Mouse (Mus musculus) retina, adult 2 months (tissue): ENCODE results near the gene Abl2.

Experiments
- DNase-seq: peaks from one replicate; pipeline ENCODE4 v3.0.0-alpha.2; 2012; ENCODE audit warnings: low read depth, low spot score

Gene Abl2

DNA sequence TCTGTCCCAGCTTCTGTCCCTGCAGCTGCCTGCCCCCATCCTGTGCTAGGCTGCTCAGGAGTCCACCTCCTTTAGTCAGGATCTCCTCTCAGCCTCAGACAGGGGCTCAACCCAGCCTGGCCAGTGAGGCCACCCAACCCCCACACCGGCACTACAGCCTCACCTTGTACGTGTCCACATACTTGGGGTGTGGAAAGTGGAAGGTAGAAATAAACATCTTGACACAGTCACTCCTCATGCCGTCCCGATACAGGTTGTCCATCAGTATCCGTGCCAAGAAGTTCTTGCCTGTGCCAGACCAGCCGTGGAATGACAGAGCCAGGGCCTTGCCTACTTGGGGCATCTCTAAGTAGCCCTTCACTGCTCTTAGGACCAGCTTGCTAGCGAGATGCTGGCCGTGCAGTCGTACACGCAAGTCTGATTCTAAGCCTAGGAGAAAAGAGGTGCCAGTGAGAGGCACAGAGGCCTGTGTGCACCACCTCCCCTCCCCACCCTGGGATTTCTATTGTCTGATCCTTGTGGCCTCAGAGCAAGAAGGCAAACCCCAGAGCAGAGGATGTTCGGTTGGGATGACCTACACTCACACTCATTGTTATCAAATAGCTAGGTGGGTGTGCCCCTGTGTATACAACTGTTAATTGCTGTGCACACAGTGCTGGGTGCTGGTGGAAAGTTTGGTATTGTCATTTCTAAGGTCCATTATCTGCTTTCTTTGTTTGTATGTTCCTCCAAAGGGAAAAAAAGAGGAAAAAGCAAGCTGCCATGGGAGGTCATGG, 110.8 kb downstream of the Abl2 start:
- no peak for DNase-seq

GRCm38 (mm10) chr1:156671921-156672320, 113.3 kb downstream of the Abl2 start:
- no peak for DNase-seq

GRCm38 (mm10) chr1:156672720-156673475, 114.3 kb downstream of the Abl2 start:
- no peak for DNase-seq

GRCm38 (mm10) chr1:156673476-156674194, 115.0 kb downstream of the Abl2 start:
- DNase-seq: no peak

- DNase-seq: no peak
These were observed 115.8 kb downstream of the Abl2 start, which contains the start of gene Tor3a for GRCm38 (mm10) chr1:156674195-156675000. TSS of gene Tor3a (minus strand) at chr1:156674356.

GRCm38 (mm10) chr1:156676171-156676570, 117.6 kb downstream of the Abl2 start:
- no peak for DNase-seq

- DNase-seq: no peak
These were observed 118.0 kb downstream of the Abl2 start for GRCm38 (mm10) chr1:156676596-156676995.

DNA sequence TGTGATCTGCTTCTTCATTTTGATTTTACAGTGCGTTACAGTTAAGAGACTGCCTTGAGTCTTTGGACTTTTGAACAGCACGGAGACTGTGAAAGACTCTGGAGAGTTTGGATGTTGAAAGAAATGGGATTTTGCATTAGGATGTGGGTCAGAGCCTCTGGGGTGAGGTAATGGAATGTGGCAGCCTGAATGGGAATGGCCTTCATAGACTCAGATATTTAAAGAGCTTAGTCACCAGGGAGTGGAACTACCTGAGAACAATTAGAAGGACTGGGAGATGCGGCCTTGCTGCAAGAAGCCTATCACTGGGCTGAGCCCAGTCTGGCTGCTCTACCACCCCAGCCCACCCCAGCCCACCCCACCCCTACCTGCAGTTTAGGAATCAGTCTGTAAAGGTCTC, 118.6 kb downstream of the Abl2 start:
- no peak for DNase-seq

- no peak for DNase-seq
These were observed 121.0 kb downstream of the Abl2 start for GRCm38 (mm10) chr1:156679599-156679998.

DNA sequence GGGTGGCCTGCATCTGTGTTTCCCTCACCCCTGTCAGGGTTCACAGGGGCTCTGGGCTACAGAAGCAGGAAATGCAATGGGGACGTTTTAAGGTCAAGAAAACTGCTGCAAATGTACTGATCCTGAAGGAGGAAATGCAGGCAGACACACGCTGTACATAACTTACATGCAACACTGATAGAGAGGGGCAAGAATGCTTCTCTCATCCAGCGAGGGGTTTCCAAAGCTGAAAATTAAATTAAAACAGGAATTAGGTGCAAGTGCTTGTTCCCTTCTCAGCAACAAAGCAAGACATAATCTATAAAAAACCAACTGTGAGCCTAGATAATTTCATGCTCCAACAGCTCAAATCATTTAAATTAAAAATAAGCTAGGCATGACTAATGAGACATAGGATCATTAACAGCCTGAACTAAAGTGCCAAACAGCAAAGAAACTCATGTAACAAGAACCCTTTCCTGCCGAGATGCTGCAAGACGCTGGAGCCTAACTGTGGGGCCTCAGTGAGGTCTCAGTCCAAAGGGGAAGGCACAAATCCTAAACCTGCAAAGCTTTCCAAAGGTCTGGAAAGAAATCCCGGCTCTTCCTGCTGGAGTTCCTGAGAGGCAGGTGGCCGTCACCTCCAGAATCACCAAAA, 127.6 kb downstream of the Abl2 start:
- no peak for DNase-seq
